Mouse (Mus musculus): ENCODE data around the gene Gm5901.

Gm5901 gene

GRCm38 (mm10) chr7:105404268-105404667 is 29.4 kb downstream of the Gm5901 start, which contains the start of gene Cnga4:
Gene Cnga4, plus strand, starts transcription at chr7:105404568.
- no peak for DNase-seq (ENCODE audit: low spot score in 2 of 2)

GRCm38 (mm10) chr7:105406322-105406721 is 31.5 kb downstream of the Gm5901 start:
- DNase-seq (ENCODE audit: low spot score in 2 of 2), result no peak

- peak; percentile 31 to 60 for DNase-seq (ENCODE audit: low spot score in 2 of 2)
These were observed 37.2 kb downstream of the Gm5901 start for GRCm38 (mm10) chr7:105411874-105412632.

- DNase-seq (ENCODE audit: low spot score in 2 of 2), result no peak
These were observed 39.5 kb downstream of the Gm5901 start for GRCm38 (mm10) chr7:105414385-105414784.

GRCm38 (mm10) chr7:105416529-105416928 is 41.7 kb downstream of the Gm5901 start:
- DNase-seq (ENCODE audit: low spot score in 2 of 2), result no peak

DNA sequence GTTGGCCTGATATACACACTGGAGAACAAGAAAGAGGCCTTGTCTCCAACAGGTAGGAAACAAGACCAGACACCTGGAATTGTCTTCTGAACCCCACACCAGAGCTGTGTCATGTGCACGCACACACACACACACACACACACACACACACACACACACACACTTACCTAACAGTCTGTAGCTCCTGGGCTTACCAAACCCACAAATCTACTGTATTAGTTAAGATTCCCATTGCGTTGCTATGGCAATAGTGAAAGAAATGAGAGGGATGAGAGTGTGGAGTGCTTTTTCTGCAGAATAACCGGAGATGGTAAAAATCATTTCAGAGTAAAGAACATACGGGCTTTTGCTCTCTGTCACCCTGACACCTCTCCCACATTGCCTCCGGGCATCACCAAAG is 43.3 kb downstream of the Gm5901 start:
- no peak for DNase-seq (ENCODE audit: low spot score in 2 of 2)

- no peak for DNase-seq (ENCODE audit: low spot score in 2 of 2)
These were observed 46.1 kb downstream of the Gm5901 start for GRCm38 (mm10) chr7:105420903-105421302.

DNA sequence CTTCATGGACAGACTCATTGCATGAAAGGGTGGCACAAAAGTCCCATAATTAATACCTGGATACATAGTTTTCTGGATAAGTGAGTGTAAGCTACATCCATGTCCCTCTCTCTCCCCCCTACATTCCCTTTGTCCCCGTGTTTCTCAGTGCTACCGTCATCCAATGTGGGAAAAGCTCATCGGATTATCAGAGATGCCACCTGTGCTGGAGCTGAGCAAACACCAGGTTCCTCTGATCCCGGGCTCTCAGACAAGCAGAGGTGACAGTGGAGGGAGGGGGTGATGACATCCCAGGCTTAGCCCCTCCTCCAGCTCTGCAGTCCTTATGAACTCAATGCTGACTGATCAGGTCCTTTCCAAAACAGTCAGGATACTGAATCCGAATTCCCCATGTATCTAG is 49.5 kb downstream of the Gm5901 start:
- DNase-seq (ENCODE audit: low spot score in 2 of 2), result no peak

GRCm38 (mm10) chr7:105425424-105426043 is 50.7 kb downstream of the Gm5901 start, which contains the start of gene Cckbr:
Gene Cckbr, plus strand, starts transcription at chr7:105425731.
- no peak for DNase-seq (ENCODE audit: low spot score in 2 of 2)

- DNase-seq (ENCODE audit: low spot score in 2 of 2), result no peak
These were observed 51.2 kb downstream of the Gm5901 start for GRCm38 (mm10) chr7:105426051-105426450.

Data from spleen, postnatal 14 days (tissue).